Mouse (Mus musculus) heart, embryonic 12.5 days (tissue): ENCODE data around the gene Pecr. TPM values are rescaled to one million over a fixed set of nuclear protein-coding genes. Genes with fewer than 3 reads are reported as not detected.
"Not testable (repeated sequence)": the region's sequence is repeated elsewhere in the genome, so short reads cannot be mapped to it uniquely, and the experiment has no call there.

Source experiments
- ATAC-seq: fragments of 200-750 bp; cut with Nextera tagmentation; 2 replicates; pipeline ENCODE4 v1.8.0; 2017; ENCODE audit warnings: moderate TSS enrichment, moderate library complexity; ENCODE audit not compliant: insufficient number of reproducible peaks, low FRiP score
- H3K27ac ChIP-seq: fragments of 300-500 bp; sonication (generic); 2 replicates; pipeline ENCODE4 v1.5.1; 2016; ENCODE audit warnings: mild to moderate bottlenecking, moderate library complexity; ENCODE audit not compliant: poor library complexity, severe bottlenecking
- H3K27me3 ChIP-seq: fragments of 300-500 bp; sonication (generic); replicated peaks from 2 replicates; pipeline ENCODE4 v1.6.1; 2016; ENCODE audit warnings: mild to moderate bottlenecking, moderate library complexity
- H3K36me3 ChIP-seq: fragments of 300-500 bp; sonication (generic); 2 replicates; pipeline ENCODE4 v1.6.1; 2016; ENCODE audit warnings: mild to moderate bottlenecking, moderate library complexity
- H3K4me1 ChIP-seq: fragments of 300-500 bp; sonication (generic); replicated peaks from 2 replicates; pipeline ENCODE4 v1.6.1; 2016; ENCODE audit warnings: mild to moderate bottlenecking
- H3K4me2 ChIP-seq: fragments of 300-500 bp; sonication (generic); 2 replicates; pipeline ENCODE4 v1.6.1; 2016; ENCODE audit warnings: mild to moderate bottlenecking, moderate library complexity
- H3K4me3 ChIP-seq: fragments of 300-500 bp; sonication (generic); 2 replicates; pipeline ENCODE4 v1.5.1; 2016; ENCODE audit warnings: mild to moderate bottlenecking
- H3K9ac ChIP-seq: fragments of 300-500 bp; sonication (generic); 2 replicates; pipeline ENCODE4 v1.6.1; 2016; ENCODE audit warnings: mild to moderate bottlenecking, moderate library complexity
- H3K9me3 ChIP-seq: fragments of 300-500 bp; sonication (generic); replicated peaks from 2 replicates; pipeline ENCODE4 v1.6.1; 2016; ENCODE audit warnings: mild to moderate bottlenecking, moderate library complexity
- WGBS: fragments of 180-500 bp; shearing (Covaris S2); methylation state at CpG from one replicate; pipeline ENCODE4 v1.1.7; 2016; 5-methylcytosine and 5-hydroxymethylcytosine counted together
- polyA plus RNA-seq: library from polyadenylated mRNA; unstranded; fragments of >200 nt; fragmentation: Nextera tagmentation; extraction: Ambion mirVana; gene quantifications from 2 replicates; pipeline ENCODE4 v1.2.1, GENCODE M21; 2016

The Pecr gene
- polyA plus RNA-seq, 1 experiment from 2014 or later = 18.7 TPM

- no peaks in the 10 kb centered on the region for H3K9me3 ChIP-seq
- 35% methylated on average over 11 of the region's 11 CpGs for WGBS
- H3K4me1 ChIP-seq = peaks cover 17% of the 10 kb centered on the region
- peak overlapping the region; percentile 76 for H3K4me2 ChIP-seq
- ATAC-seq = no peak
- peak overlapping the region; percentile 92; the same call in 1 of the 2 replicates for H3K27ac ChIP-seq
- H3K27me3 ChIP-seq = no peaks in the 10 kb centered on the region
- H3K36me3 ChIP-seq = no peaks in the 10 kb centered on the region
- peak overlapping the region; percentile 77 for H3K9ac ChIP-seq
- peak overlapping the region; percentile 50 for H3K4me3 ChIP-seq
These were observed 30.1 kb downstream of the Pecr start for GRCm38 (mm10) chr1:72253881-72254491.

DNA sequence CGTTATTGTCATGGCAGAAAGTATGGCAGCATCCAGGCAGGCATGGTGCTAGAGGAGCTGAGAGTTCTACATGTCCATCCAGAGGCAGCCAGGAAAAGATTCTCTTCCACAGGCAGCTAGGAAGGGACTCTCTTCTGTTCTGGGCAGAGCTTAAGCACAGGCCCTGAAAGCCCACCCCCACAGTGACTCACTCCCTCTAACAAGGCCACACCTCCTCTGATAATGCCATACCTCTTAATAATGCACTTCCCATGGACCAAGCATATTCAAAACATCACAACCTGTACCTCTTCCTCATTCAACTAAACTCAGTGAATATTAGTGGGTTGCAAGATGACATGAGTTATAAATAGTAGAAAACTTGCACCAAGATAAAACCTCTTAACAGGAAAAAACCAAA is 32.3 kb downstream of the Pecr start:
- no peak overlapping the region for H3K27ac ChIP-seq
- no peak overlapping the region for H3K4me2 ChIP-seq
- H3K27me3 ChIP-seq = no peaks in the 10 kb centered on the region
- H3K4me1 ChIP-seq = peaks cover 17% of the 10 kb centered on the region
- no peak overlapping the region for H3K4me3 ChIP-seq
- WGBS = 69% methylated on average over 1 of the region's 1 CpGs
- ATAC-seq = no peak
- H3K9me3 ChIP-seq = no peaks in the 10 kb centered on the region
- H3K36me3 ChIP-seq = no peaks in the 10 kb centered on the region
- H3K9ac ChIP-seq = no peak overlapping the region

DNA sequence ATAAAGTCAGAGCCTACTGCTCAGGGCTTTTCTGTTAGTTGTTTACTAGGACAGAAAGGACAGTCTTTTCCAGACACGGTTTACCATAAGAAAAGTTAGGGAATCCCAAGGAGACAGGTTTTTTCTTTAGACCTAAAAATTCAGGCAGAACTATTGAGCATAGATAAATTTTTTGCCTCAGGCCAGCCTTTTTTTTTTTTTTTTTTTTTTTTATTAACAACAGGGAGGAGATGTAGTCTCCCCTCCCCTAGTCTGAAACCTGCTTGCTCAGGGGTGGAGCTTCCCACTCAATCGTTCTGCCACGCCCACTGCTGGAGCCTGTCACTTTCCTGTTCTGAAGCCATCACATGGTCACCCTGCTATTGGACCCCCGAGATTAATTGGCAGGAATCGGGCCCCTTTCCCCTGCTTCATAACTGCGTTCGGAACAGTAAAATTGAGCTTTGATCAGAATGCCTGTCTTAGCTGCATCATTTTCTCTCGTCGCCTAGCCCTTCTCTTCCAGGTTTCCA is 35.8 kb downstream of the Pecr start:
- not testable (repeated sequence) for H3K36me3 ChIP-seq, H3K9me3 ChIP-seq, H3K4me3 ChIP-seq, H3K4me1 ChIP-seq, H3K9ac ChIP-seq, H3K4me2 ChIP-seq, ATAC-seq, H3K27me3 ChIP-seq, H3K27ac ChIP-seq
- WGBS = 40% methylated on average over 9 of the region's 9 CpGs

DNA sequence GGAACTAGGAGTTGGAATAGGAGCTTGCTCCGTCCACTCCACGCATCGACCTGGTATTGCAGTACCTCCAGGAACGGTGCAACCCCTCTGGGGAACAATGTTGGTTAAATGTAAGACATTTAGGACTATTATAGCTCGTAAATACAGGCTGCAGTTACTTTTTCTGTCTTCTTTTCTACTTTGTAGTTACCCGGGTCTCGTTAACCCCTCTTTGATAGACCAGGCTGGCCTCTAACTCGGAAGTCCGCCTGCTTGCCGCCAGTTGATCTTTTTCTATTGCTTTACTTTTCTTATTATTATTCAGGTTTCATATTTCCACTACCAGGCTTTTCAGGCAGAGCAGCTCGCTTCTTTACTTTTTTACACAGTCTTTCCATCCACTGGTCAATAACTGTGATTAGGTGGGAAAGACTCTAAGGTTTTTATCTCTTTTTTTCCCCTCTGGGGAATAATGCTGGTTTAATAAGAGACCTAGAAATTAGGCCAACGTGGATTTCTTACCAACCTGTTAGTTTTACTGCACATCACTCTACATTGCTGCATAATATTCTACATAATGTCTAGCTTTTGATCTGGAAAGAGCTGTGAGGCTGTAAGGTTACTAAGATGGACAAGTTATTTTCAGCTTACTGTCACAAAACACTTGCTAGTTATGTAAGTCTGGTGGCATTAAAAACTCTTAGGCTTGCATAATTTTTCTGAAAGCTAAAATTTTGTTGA is 39.6 kb downstream of the Pecr start:
- H3K36me3 ChIP-seq = no peaks in the 10 kb centered on the region
- H3K27me3 ChIP-seq = no peaks in the 10 kb centered on the region
- H3K9ac ChIP-seq = 0 out of 2 replicates have a peak overlapping the region, but pooled peaks have one; percentile 87
- peak; percentile 83 for ATAC-seq
- WGBS = under 1% methylated on average over 12 of the region's 12 CpGs
- H3K4me3 ChIP-seq = peak overlapping the region; percentile 44
- H3K9me3 ChIP-seq = no peaks in the 10 kb centered on the region
- peak overlapping the region; percentile 94 for H3K27ac ChIP-seq
- H3K4me1 ChIP-seq = no peaks in the 10 kb centered on the region
- H3K4me2 ChIP-seq = peak overlapping the region; percentile 70

- ATAC-seq = peak; percentile 96
- Histone ChIP-seq H3K36me3 (no peaks in the 10 kb centered on the region), H3K9me3 (no peaks in the 10 kb centered on the region), H3K9ac (peak overlapping the region; percentile 87), H3K4me2 (peak overlapping the region; percentile 70), H3K4me1 (no peaks in the 10 kb centered on the region), H3K27ac (peak overlapping the region; percentile 94), H3K27me3 (no peaks in the 10 kb centered on the region), H3K4me3 (peak overlapping the region; percentile 44)
- WGBS = under 1% methylated on average over 47 of the region's 47 CpGs
These were observed 40.3 kb downstream of the Pecr start for GRCm38 (mm10) chr1:72243656-72244316.

DNA sequence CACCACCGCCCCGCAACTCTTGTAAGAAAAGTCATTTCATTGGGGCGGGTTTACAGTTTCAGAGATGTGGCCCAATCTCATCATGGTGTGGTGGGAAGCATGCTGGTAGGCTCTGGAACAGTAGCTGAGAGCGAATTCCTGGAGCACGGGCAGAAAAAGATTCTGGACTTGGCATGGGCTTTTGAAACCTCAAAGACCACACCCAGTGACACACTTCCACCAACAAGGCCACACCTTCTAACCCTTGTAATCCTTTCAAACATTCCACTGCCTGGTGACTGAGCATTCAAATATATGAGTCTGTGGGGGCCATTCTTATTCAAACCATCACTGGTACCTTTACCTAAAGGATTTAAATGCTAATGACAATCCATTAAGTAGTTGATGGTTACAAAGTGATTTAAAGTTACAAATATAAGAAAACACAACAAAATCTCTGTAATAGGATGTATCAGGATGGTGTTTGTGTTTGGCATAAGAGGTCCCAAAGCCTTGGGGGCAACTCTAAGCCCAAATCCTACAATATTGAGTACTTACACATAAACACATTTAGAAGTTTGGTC is 41.5 kb downstream of the Pecr start:
- H3K36me3 ChIP-seq = no peaks in the 10 kb centered on the region
- WGBS = 87% methylated on average over 5 of the region's 5 CpGs
- no peaks in the 10 kb centered on the region for H3K9me3 ChIP-seq
- no peaks in the 10 kb centered on the region for H3K27me3 ChIP-seq
- 0 out of 2 replicates have a peak, but pooled peaks cover 7% of the 10 kb centered on the region for H3K4me1 ChIP-seq
- no peak overlapping the region for H3K4me3 ChIP-seq
- no peak for ATAC-seq
- H3K27ac ChIP-seq = no peak overlapping the region
- no peak overlapping the region for H3K4me2 ChIP-seq
- H3K9ac ChIP-seq = no peak overlapping the region

- 83% methylated on average over 3 of the region's 3 CpGs for WGBS
- H3K4me3 ChIP-seq, H3K9ac ChIP-seq, H3K36me3 ChIP-seq, ATAC-seq, H3K4me2 ChIP-seq, H3K4me1 ChIP-seq, H3K27ac ChIP-seq, H3K9me3 ChIP-seq: not testable (repeated sequence)
- peaks cover 15% of the 10 kb centered on the region for H3K27me3 ChIP-seq
These were observed 45.0 kb downstream of the Pecr start for GRCm38 (mm10) chr1:72239113-72239512.

- peaks cover 23% of the 10 kb centered on the region for H3K27me3 ChIP-seq
- 0 out of 2 replicates have a peak, but pooled peaks cover 8% of the 10 kb centered on the region for H3K4me1 ChIP-seq
- H3K4me2 ChIP-seq = peak overlapping the region; percentile 2; the same call in 1 of the 2 replicates
- no peak overlapping the region for H3K9ac ChIP-seq
- no peak for ATAC-seq
- H3K27ac ChIP-seq = no peak overlapping the region; the same call in 1 of the 2 replicates
- H3K4me3 ChIP-seq = no peak overlapping the region
- no peaks in the 10 kb centered on the region for H3K9me3 ChIP-seq
- H3K36me3 ChIP-seq = no peaks in the 10 kb centered on the region
- WGBS = 63% methylated on average over 10 of the region's 10 CpGs
These were observed 46.0 kb downstream of the Pecr start for GRCm38 (mm10) chr1:72238016-72238580.

DNA sequence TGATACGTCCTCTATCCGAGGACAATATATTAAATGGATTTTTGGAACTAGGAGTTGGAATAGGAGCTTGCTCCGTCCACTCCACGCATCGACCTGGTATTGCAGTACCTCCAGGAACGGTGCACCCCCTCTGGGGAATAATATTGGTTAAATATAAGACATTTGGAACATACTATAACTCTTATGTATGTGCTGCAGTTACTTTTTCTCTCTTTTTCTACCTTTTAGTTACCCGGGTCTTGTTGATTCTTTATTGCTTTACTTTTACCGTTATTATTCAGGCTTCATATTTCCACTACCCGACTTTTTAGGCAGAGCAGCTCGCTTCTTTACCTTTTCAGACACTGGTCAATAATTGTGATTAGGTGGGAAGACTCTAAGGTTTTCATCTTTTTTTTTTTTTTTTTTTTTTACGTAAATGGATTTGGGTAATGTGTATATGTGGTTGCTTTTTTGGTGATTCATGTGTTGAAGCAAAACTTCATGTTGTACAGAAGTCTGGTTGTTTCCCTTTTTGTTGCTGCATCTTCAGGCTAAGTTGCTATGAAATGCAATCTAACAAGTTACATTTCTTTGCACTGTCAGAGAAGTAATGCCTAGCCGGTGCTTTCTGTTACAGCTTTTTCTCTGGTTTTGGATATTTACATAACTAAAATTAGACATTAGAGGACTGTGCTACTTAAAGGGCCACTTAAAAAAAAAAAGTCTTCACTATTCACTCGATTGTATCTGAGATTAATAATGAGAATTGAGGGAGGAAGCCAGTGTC is 46.9 kb downstream of the Pecr start:
- 6% methylated on average over 13 of the region's 13 CpGs for WGBS
- 0 out of 2 replicates have a peak, but pooled peaks have one; percentile 49 for ATAC-seq
- Histone ChIP-seq H3K27me3 (peaks cover 27% of the 10 kb centered on the region), H3K9me3 (no peaks in the 10 kb centered on the region), H3K36me3 (no peaks in the 10 kb centered on the region), H3K9ac (no peak overlapping the region), H3K4me1 (0 out of 2 replicates have a peak, but pooled peaks cover 8% of the 10 kb centered on the region), H3K4me2 (peak overlapping the region; percentile 2; the same call in 1 of the 2 replicates), H3K27ac (no peak overlapping the region), H3K4me3 (peak overlapping the region; percentile 17; the same call in 1 of the 2 replicates)

DNA sequence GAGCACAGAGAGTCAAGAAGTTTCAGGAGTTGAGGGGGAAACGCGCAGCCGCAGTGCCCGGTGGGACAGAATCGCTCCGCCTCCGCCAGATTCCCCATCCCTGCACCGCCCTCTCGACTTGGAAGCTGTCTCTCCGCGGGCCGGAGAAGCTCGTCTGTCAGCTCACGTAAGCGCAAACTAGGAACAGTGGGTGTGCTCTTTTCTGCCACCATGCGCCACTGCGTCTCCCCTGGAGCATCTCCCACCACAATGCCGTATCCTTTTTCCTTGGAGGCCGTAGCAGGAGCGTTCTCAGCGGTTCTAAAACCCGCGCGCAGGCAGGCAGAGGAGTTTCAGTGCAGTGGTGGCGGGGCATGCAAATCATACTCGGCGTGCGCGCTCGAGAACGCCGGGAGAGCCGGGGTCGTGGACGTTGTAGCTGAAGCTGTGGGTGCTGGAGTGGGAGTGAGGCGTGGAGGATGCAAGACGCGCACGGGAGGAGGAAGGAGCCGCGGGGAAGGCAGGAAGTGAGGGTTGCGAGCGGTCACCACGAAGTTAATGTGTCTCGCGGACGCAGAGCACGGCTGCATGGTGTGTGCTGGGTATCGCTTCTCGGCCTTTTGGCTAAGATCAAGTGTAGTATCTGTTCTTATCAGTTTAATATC is 47.6 kb downstream of the Pecr start:
- H3K4me2 ChIP-seq = peak overlapping the region; percentile 67
- under 1% methylated on average over 38 of the region's 50 CpGs for WGBS
- not testable (repeated sequence) for H3K4me1 ChIP-seq, H3K36me3 ChIP-seq, H3K9me3 ChIP-seq
- ATAC-seq = peak; percentile 83
- peaks cover 27% of the 10 kb centered on the region for H3K27me3 ChIP-seq
- peak overlapping the region; percentile 82 for H3K27ac ChIP-seq
- peak overlapping the region; percentile 63 for H3K4me3 ChIP-seq
- peak overlapping the region; percentile 71 for H3K9ac ChIP-seq
